Mouse (Mus musculus) neural tube, embryonic 13.5 days (tissue): ENCODE measurements around the gene Abcg5. TPM values are rescaled to one million over a fixed set of nuclear protein-coding genes. Genes with fewer than 3 reads are reported as not detected.

Experiments used
- ATAC-seq: fragments of 200-750 bp; cut with Nextera tagmentation; 2 replicates; pipeline ENCODE4 v1.8.0; 2017; ENCODE audit warnings: low read depth, mild to moderate bottlenecking, moderate TSS enrichment, moderate library complexity
- H3K27ac ChIP-seq: fragments of 300-500 bp; sonication (generic); replicated peaks from 2 replicates; pipeline ENCODE4 v1.5.1; 2015; ENCODE audit warnings: moderate library complexity, mild to moderate bottlenecking, inconsistent platforms
- H3K27me3 ChIP-seq: fragments of 300-500 bp; sonication (generic); 2 replicates; pipeline ENCODE4 v1.6.1; 2015; ENCODE audit warnings: mild to moderate bottlenecking, inconsistent platforms
- H3K36me3 ChIP-seq: fragments of 300-500 bp; sonication (generic); 2 replicates; pipeline ENCODE4 v1.6.1; 2015; ENCODE audit warnings: mild to moderate bottlenecking, inconsistent platforms
- H3K4me1 ChIP-seq: fragments of 300-500 bp; sonication (generic); replicated peaks from 2 replicates; pipeline ENCODE4 v1.6.1; 2015; ENCODE audit warnings: inconsistent platforms
- H3K4me2 ChIP-seq: fragments of 300-500 bp; sonication (generic); 2 replicates; pipeline ENCODE4 v1.6.1; 2015; ENCODE audit warnings: inconsistent platforms, mild to moderate bottlenecking, moderate library complexity
- H3K4me3 ChIP-seq: fragments of 300-500 bp; sonication (generic); 2 replicates; pipeline ENCODE4 v1.5.1; 2015; ENCODE audit warnings: mild to moderate bottlenecking, inconsistent platforms
- H3K9ac ChIP-seq: fragments of 300-500 bp; sonication (generic); 2 replicates; pipeline ENCODE4 v1.6.1; 2015; ENCODE audit warnings: moderate library complexity, mild to moderate bottlenecking, inconsistent platforms
- H3K9me3 ChIP-seq: fragments of 300-500 bp; sonication (generic); 2 replicates; pipeline ENCODE4 v1.6.1; 2016; ENCODE audit warnings: inconsistent platforms
- WGBS: fragments of 180-500 bp; shearing (Covaris S2); methylation state at CpG from one replicate; pipeline ENCODE4 v1.1.7; 2015; 5-methylcytosine and 5-hydroxymethylcytosine counted together
- polyA plus RNA-seq: library from polyadenylated mRNA; unstranded; fragments of >200 nt; fragmentation: Nextera tagmentation; extraction: Ambion mirVana; gene quantifications from 2 replicates; pipeline ENCODE4 v1.2.1, GENCODE M21; 2015

Gene Abcg5
- polyA plus RNA-seq, 1 experiment from 2014 or later = 0.68 TPM

DNA sequence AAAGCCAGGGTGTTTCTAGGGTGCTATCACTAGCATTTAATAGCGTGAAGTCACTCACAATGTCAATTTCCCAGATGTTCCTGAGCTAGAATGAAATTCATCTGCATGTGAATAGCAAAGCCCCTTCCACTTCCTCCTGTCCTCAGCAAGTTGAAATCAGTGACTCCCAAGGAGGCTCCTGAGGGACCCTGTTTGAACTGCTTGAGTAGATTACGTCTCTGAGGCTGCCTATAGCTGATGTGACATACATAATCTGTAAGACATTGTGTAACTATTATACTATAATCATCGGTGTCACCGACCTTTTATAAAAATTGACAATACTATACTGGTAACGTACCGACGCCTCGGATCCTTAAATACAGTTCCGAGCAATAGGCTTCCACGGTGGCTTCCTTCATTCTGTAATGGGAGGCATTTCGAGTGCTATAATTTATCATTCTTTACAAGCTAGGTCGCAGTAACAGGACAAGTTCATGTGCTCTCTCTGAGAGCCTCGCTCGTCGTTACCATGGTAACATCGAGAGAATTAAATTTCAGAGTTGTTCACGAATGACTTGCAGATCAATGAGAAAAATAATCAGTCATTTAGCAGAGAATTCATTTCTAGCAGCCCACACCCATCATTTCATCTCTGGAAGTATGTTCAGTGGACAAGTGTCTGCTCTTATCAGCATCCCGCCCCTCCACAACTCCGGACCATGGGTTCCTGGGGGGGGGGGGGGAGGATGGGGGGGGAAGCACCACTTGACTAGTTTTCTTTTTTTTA is 26.0 kb downstream of the Abcg5 start:
- peaks cover 36% of the 10 kb centered on the region for H3K4me1 ChIP-seq
- ATAC-seq = peak; percentile 57
- no peaks in the 10 kb centered on the region for H3K27me3 ChIP-seq
- no peak overlapping the region for H3K4me2 ChIP-seq
- peak overlapping the region; percentile 46 for H3K27ac ChIP-seq
- no peak overlapping the region for H3K9ac ChIP-seq
- whole genome bisulfite sequencing = 33% methylated on average over 19 of the region's 19 CpGs
- no peaks in the 10 kb centered on the region for H3K36me3 ChIP-seq
- no peak overlapping the region for H3K4me3 ChIP-seq
- no peaks in the 10 kb centered on the region for H3K9me3 ChIP-seq

- Histone ChIP-seq H3K4me2 (no peak overlapping the region), H3K4me1 (peaks cover 36% of the 10 kb centered on the region), H3K27ac (peak overlapping the region; percentile 46), H3K27me3 (no peaks in the 10 kb centered on the region), H3K4me3 (no peak overlapping the region), H3K36me3 (no peaks in the 10 kb centered on the region), H3K9ac (no peak overlapping the region), H3K9me3 (no peaks in the 10 kb centered on the region)
- ATAC-seq = peak; percentile 49; the same call in 1 of the 2 replicates
- WGBS = 41% methylated on average over 5 of the region's 5 CpGs
These were observed 26.6 kb downstream of the Abcg5 start for GRCm38 (mm10) chr17:84656205-84656604.

- H3K4me3 ChIP-seq = no peak overlapping the region
- H3K27ac ChIP-seq = no peak overlapping the region
- WGBS = 85% methylated on average over 9 of the region's 9 CpGs
- no peaks in the 10 kb centered on the region for H3K27me3 ChIP-seq
- H3K4me2 ChIP-seq = no peak overlapping the region
- no peak for ATAC-seq
- peaks cover 30% of the 10 kb centered on the region for H3K4me1 ChIP-seq
- no peaks in the 10 kb centered on the region for H3K36me3 ChIP-seq
- H3K9me3 ChIP-seq = no peaks in the 10 kb centered on the region
- H3K9ac ChIP-seq = no peak overlapping the region
These were observed 29.3 kb downstream of the Abcg5 start for GRCm38 (mm10) chr17:84653544-84653943.

- 91% methylated on average over 9 of the region's 9 CpGs for WGBS
These were observed 32.4 kb downstream of the Abcg5 start for GRCm38 (mm10) chr17:84650302-84651017.

DNA sequence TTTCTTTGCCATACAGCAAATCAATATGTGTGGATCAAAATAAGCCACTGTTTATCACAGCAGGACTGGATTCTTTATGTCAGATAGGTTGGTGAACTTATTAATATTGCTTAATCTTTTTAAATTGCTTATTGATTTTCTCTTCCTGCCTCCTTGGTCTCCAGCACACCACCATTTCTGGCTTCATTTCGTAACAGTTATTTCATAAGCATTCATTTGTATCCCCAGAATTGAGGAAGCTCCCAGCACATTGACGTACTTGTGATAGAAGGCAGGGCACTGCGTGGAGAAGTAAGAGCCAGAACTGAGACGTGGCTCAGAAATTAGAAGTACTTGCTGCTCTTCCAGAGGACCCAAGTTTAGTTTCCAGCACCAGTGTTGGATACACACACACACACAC is 35.2 kb downstream of the Abcg5 start:
- Histone ChIP-seq H3K4me2 (no peak overlapping the region), H3K9ac (no peak overlapping the region), H3K27me3 (no peaks in the 10 kb centered on the region), H3K27ac (no peak overlapping the region), H3K4me3 (no peak overlapping the region), H3K36me3 (no peaks in the 10 kb centered on the region), H3K9me3 (no peaks in the 10 kb centered on the region), H3K4me1 (0 out of 2 replicates have a peak, but pooled peaks cover 3% of the 10 kb centered on the region)
- 92% methylated on average over 4 of the region's 4 CpGs for WGBS
- no peak for ATAC-seq

More at GRCm38 (mm10) chr17:84650302-84651017, 32.4 kb downstream of the Abcg5 start:
- Histone ChIP-seq H3K4me1 (0 out of 2 replicates have a peak, but pooled peaks cover 3% of the 10 kb centered on the region), H3K9me3 (no peaks in the 10 kb centered on the region), H3K27ac (no peak overlapping the region), H3K4me2 (no peak overlapping the region), H3K4me3 (no peak overlapping the region), H3K36me3 (no peaks in the 10 kb centered on the region), H3K9ac (no peak overlapping the region), H3K27me3 (no peaks in the 10 kb centered on the region)
- no peak for ATAC-seq

GRCm38 (mm10) chr17:84646477-84646876 is 36.3 kb downstream of the Abcg5 start:
- no peak overlapping the region for H3K9ac ChIP-seq
- no peak for ATAC-seq
- no peaks in the 10 kb centered on the region for H3K9me3 ChIP-seq
- no peak overlapping the region for H3K27ac ChIP-seq
- H3K4me1 ChIP-seq = 0 out of 2 replicates have a peak, but pooled peaks cover 3% of the 10 kb centered on the region
- 42% methylated on average over 2 of the region's 2 CpGs for WGBS
- no peak overlapping the region for H3K4me3 ChIP-seq
- H3K4me2 ChIP-seq = no peak overlapping the region
- H3K27me3 ChIP-seq = no peaks in the 10 kb centered on the region
- H3K36me3 ChIP-seq = no peaks in the 10 kb centered on the region

- Histone ChIP-seq H3K36me3 (no peaks in the 10 kb centered on the region), H3K4me2 (no peak overlapping the region), H3K9ac (no peak overlapping the region), H3K4me3 (no peak overlapping the region), H3K4me1 (0 out of 2 replicates have a peak, but pooled peaks cover 3% of the 10 kb centered on the region), H3K9me3 (no peaks in the 10 kb centered on the region), H3K27me3 (no peaks in the 10 kb centered on the region), H3K27ac (no peak overlapping the region)
- ATAC-seq = no peak
- 19% methylated on average over 6 of the region's 7 CpGs for WGBS
These were observed 36.9 kb downstream of the Abcg5 start for GRCm38 (mm10) chr17:84645894-84646293.

GRCm38 (mm10) chr17:84645119-84645518 is 37.7 kb downstream of the Abcg5 start:
- Histone ChIP-seq H3K4me1 (0 out of 2 replicates have a peak, but pooled peaks cover 3% of the 10 kb centered on the region), H3K36me3 (no peaks in the 10 kb centered on the region), H3K27ac (no peak overlapping the region), H3K4me2 (no peak overlapping the region), H3K27me3 (no peaks in the 10 kb centered on the region), H3K9ac (no peak overlapping the region), H3K4me3 (no peak overlapping the region), H3K9me3 (no peaks in the 10 kb centered on the region)
- ATAC-seq = no peak
- 39% methylated on average over 9 of the region's 9 CpGs for WGBS

GRCm38 (mm10) chr17:84644292-84645050 is 38.3 kb downstream of the Abcg5 start:
- 63% methylated on average over 16 of the region's 16 CpGs for WGBS
- no peaks in the 10 kb centered on the region for H3K27me3 ChIP-seq
- H3K4me1 ChIP-seq = 0 out of 2 replicates have a peak, but pooled peaks cover 3% of the 10 kb centered on the region
- no peak overlapping the region for H3K9ac ChIP-seq
- no peak overlapping the region for H3K4me2 ChIP-seq
- no peaks in the 10 kb centered on the region for H3K9me3 ChIP-seq
- no peak for ATAC-seq
- no peak overlapping the region for H3K27ac ChIP-seq
- no peaks in the 10 kb centered on the region for H3K36me3 ChIP-seq
- H3K4me3 ChIP-seq = no peak overlapping the region

DNA sequence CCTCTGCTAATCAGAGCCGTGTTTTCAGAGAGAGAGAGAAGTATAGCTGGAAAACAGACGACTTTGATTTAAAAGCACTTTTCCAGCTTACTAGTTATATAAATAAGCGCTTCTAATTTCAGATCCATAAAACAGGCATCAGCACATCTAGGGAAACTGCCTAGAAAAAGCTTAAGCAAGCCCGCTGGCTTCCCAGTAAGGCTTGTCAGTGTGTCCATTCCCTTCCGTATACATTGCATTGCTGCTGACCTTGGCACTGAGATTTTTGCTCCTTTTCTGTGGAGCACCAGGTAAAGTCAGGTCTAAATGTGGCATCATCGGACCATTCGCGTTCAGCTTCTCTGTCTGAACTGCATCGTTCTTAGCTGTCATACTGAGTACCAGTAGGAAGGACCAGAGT is 40.5 kb downstream of the Abcg5 start:
- no peak overlapping the region for H3K9ac ChIP-seq
- no peak for ATAC-seq
- 0 out of 2 replicates have a peak, but pooled peaks cover 3% of the 10 kb centered on the region for H3K4me1 ChIP-seq
- H3K27ac ChIP-seq = no peak overlapping the region
- H3K4me2 ChIP-seq = no peak overlapping the region
- H3K9me3 ChIP-seq = no peaks in the 10 kb centered on the region
- no peak overlapping the region for H3K4me3 ChIP-seq
- no peaks in the 10 kb centered on the region for H3K36me3 ChIP-seq
- 89% methylated on average over 9 of the region's 9 CpGs for WGBS
- no peaks in the 10 kb centered on the region for H3K27me3 ChIP-seq

- no peak for ATAC-seq
- Histone ChIP-seq H3K4me2 (no peak overlapping the region), H3K27me3 (no peaks in the 10 kb centered on the region), H3K36me3 (no peaks in the 10 kb centered on the region), H3K4me1 (0 out of 2 replicates have a peak, but pooled peaks cover 3% of the 10 kb centered on the region), H3K27ac (no peak overlapping the region), H3K9ac (no peak overlapping the region), H3K9me3 (no peaks in the 10 kb centered on the region), H3K4me3 (no peak overlapping the region)
- WGBS = 35% methylated on average over 3 of the region's 3 CpGs
These were observed 40.9 kb downstream of the Abcg5 start for GRCm38 (mm10) chr17:84641893-84642292.
